Mouse (Mus musculus) testis, adult 2 months (tissue): ENCODE results near the gene Pnp. TPM values are rescaled to one million over a fixed set of nuclear protein-coding genes. Genes with fewer than 3 reads are reported as not detected.
"Not testable (repeated sequence)": the region's sequence is repeated elsewhere in the genome, so short reads cannot be mapped to it uniquely, and the experiment has no call there.

Experiments
- H3K27ac ChIP-seq: fragments of 200-500 bp; 2 replicates; pipeline ENCODE4 v1.5.1; 2012; ENCODE audit warnings: low read depth, low read length; ENCODE audit not compliant: control insufficient read depth, insufficient read depth
- H3K27me3 ChIP-seq: fragments of 200-500 bp; 2 replicates; pipeline ENCODE4 v1.6.1; 2012; ENCODE audit warnings: mild to moderate bottlenecking, low read length, moderate library complexity; ENCODE audit not compliant: control insufficient read depth, insufficient read depth
- H3K36me3 ChIP-seq: fragments of 200-500 bp; 2 replicates; pipeline ENCODE4 v1.6.1; 2012; ENCODE audit warnings: mild to moderate bottlenecking, low read length; ENCODE audit not compliant: control insufficient read depth, insufficient read depth
- H3K4me1 ChIP-seq: fragments of 200-500 bp; 2 replicates; pipeline ENCODE4 v1.6.1; 2012; ENCODE audit warnings: low read length; ENCODE audit not compliant: control insufficient read depth, insufficient read depth
- H3K4me3 ChIP-seq: fragments of 200-500 bp; 2 replicates; pipeline ENCODE4 v1.5.1; 2012; ENCODE audit warnings: low read depth, mild to moderate bottlenecking, low read length, moderate library complexity, mixed read lengths; ENCODE audit not compliant: control insufficient read depth
- CTCF ChIP-seq: fragments of 200-500 bp; IDR thresholded peaks from 2 replicates; pipeline ENCODE4 v1.5.1; 2012; ENCODE audit warnings: low read depth, mild to moderate bottlenecking, inconsistent platforms, low read length, moderate library complexity; ENCODE audit not compliant: control insufficient read depth, insufficient read depth, insufficient replicate concordance
- POLR2A ChIP-seq: fragments of 200-500 bp; IDR thresholded peaks from 2 replicates; pipeline ENCODE4 v1.6.1; 2012; ENCODE audit warnings: low read depth, mild to moderate bottlenecking, inconsistent platforms, low read length, moderate library complexity; ENCODE audit not compliant: control insufficient read depth
- polyA plus RNA-seq: library from polyadenylated mRNA; depleted of rRNA; stranded (reverse); fragments of >200 nt; gene quantifications from 2 replicates; pipeline ENCODE4 v1.2.3, GENCODE M21; 2012

The Pnp gene
- polyA plus RNA-seq, 1 experiment = 5.6 TPM

DNA sequence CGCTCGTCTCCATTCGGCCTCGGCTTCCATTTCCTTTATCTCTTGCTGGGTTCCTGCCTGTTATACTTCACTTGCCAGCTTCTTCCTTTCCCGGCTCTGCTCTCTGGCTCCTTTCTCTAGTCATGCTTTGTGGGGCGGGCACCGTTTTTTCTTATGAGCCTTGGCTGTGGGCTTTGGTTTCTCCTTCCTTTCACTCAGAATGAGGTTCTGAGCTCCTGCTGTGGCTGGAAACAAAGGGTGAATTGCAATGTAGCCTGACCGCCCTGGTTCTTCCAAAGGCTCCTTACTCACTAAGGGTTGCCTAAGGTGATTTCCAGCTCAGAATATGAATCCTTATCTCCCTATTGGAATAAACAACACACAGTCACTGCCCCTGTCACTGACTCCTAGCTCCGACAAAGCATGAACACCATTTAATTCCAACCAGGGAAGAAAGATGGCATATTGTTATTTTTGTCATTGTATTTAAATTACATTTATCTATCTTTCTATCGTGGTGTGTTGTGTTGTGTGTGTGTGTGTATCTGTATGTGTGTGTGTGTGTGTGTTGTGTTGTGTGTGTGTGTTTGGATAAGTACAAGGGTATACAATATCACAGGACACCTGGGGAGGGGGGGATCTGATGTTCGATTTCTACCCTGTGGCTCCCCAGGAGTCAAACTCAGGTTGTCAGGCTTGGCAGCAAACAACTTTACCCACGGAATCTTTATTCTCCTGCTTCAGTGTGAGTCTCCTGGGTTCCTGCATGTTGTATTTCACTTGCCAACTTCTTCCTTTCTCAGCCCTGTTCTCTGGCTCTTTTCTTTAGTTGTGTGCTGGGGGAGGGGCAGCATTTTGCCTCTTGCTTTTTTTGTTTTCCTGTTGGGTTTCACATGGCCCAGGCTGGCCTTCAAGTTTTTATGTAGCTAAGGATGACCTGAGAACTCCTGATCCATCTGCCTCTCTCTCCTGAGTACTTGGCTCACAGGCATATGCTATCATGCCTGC, 39.0 kb downstream of the Pnp start:
- TF ChIP-seq CTCF (no peak), POLR2A (no peak)
- Histone ChIP-seq H3K4me3 (no peak overlapping the region), H3K4me1 (no peaks in the 10 kb centered on the region), H3K27me3 (no peaks in the 10 kb centered on the region), H3K27ac (no peak overlapping the region), H3K36me3 (no peaks in the 10 kb centered on the region)

GRCm38 (mm10) chr14:50970822-50971221, 39.9 kb downstream of the Pnp start:
- H3K4me3 ChIP-seq = no peak overlapping the region
- no peak overlapping the region for H3K27ac ChIP-seq
- no peaks in the 10 kb centered on the region for H3K36me3 ChIP-seq
- H3K27me3 ChIP-seq = no peaks in the 10 kb centered on the region
- H3K4me1 ChIP-seq = no peaks in the 10 kb centered on the region
- no peak for TF ChIP-seq CTCF
- no peak for TF ChIP-seq POLR2A

GRCm38 (mm10) chr14:50973054-50973453, 42.2 kb downstream of the Pnp start:
- H3K27ac ChIP-seq, H3K4me1 ChIP-seq, H3K4me3 ChIP-seq, H3K36me3 ChIP-seq, H3K27me3 ChIP-seq: not testable (repeated sequence)

DNA sequence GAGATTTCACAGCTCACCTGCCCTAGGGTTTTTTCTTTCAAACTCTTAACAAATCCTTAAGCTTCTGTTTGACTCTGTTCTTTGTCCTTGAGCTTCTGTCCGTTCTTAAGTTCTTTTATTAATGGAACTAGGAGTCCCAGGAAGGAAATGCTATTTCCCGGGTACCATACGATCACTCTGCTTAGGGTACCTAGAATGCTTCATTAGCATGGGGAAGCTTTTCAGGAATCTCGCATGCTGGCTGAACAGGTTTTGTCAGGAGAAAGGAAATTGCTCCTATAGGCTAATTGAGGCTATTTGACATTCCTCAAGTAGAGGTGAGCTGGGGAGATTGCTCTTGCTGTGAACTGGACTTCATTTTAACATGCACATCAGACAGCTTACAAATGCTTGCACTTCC, 42.8 kb downstream of the Pnp start:
- TF ChIP-seq POLR2A = no peak
- TF ChIP-seq CTCF = no peak
- H3K27ac ChIP-seq = no peak overlapping the region
- H3K4me1 ChIP-seq = peaks cover 5% of the 10 kb centered on the region
- H3K4me3 ChIP-seq = no peak overlapping the region
- H3K36me3 ChIP-seq = no peaks in the 10 kb centered on the region
- no peaks in the 10 kb centered on the region for H3K27me3 ChIP-seq

GRCm38 (mm10) chr14:50975001-50975400, 44.1 kb downstream of the Pnp start:
- H3K36me3 ChIP-seq = no peaks in the 10 kb centered on the region
- H3K27ac ChIP-seq = no peak overlapping the region
- H3K4me3 ChIP-seq = no peak overlapping the region
- H3K27me3 ChIP-seq = no peaks in the 10 kb centered on the region
- TF ChIP-seq CTCF (no peak), POLR2A (no peak)
- peaks cover 8% of the 10 kb centered on the region for H3K4me1 ChIP-seq

GRCm38 (mm10) chr14:50976674-50977073, 45.8 kb downstream of the Pnp start:
- H3K4me3 ChIP-seq = no peak overlapping the region
- no peaks in the 10 kb centered on the region for H3K27me3 ChIP-seq
- no peak for TF ChIP-seq POLR2A
- no peak for TF ChIP-seq CTCF
- peaks cover 8% of the 10 kb centered on the region for H3K4me1 ChIP-seq
- H3K27ac ChIP-seq = no peak overlapping the region
- no peaks in the 10 kb centered on the region for H3K36me3 ChIP-seq

DNA sequence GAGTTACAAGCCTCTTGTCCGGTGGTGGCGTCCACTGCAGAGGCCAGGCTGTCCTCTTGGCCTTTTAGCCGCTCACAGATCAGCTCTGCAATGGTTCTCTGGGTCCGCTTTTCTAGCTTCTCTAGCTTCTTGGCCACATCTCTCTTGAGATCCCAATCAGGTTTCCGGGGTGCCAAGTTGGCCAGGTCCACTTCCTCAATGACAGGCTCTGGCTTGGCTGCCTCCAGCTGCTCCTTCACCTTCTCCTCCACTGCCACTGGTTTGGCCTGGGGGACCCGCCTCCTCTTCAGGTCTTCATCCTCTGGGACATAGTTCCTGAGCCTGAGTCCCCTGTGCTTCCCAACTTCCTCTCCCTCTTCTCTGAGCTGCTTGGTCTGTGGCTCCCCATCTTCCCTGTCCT, 47.6 kb downstream of the Pnp start:
- H3K36me3 ChIP-seq, H3K4me1 ChIP-seq: not testable (repeated sequence)

GRCm38 (mm10) chr14:50979631-50980030, 48.7 kb downstream of the Pnp start:
- Histone ChIP-seq H3K4me1 (peaks cover 8% of the 10 kb centered on the region), H3K36me3 (no peaks in the 10 kb centered on the region), H3K27ac (no peak overlapping the region), H3K27me3 (no peaks in the 10 kb centered on the region), H3K4me3 (no peak overlapping the region)
- no peak for TF ChIP-seq CTCF
- no peak for TF ChIP-seq POLR2A

More for the DNA sequence above, 47.6 kb downstream of the Pnp start:
- H3K27me3 ChIP-seq, H3K27ac ChIP-seq: not testable (repeated sequence)
- H3K4me3 ChIP-seq = peak overlapping the region; percentile 76
